Mouse (Mus musculus): ENCODE measurements around the gene 4930522L14Rik. TPM values are rescaled to one million over a fixed set of nuclear protein-coding genes. Genes with fewer than 3 reads are reported as not detected.
"Not testable (repeated sequence)": the region's sequence is repeated elsewhere in the genome, so short reads cannot be mapped to it uniquely, and the experiment has no call there.

Gene 4930522L14Rik
- polyA plus RNA-seq (2012; rRNA removed): 0.81 and 0.93 TPM in 2 replicates

- not testable (repeated sequence) for H3K4me1 ChIP-seq (ENCODE audit: control insufficient read depth, insufficient read depth, low read length); H3K27me3 ChIP-seq (ENCODE audit: control insufficient read depth, insufficient read depth, low read length); H3K27ac ChIP-seq (ENCODE audit: control insufficient read depth, insufficient read depth, low read depth, low read length); H3K36me3 ChIP-seq (ENCODE audit: control insufficient read depth, insufficient read depth, low read length)
- peak within 1 kb of the TSS; percentile 80 for H3K4me3 ChIP-seq (ENCODE audit: control insufficient read depth, low read depth, low read length)
These were observed at the start of gene 4930522L14Rik for GRCm38 (mm10) chr5:109751391-109752071. 4930522L14Rik (minus strand) TSS chr5:109751886.

- not testable (repeated sequence) for H3K27me3 ChIP-seq (ENCODE audit: control insufficient read depth, insufficient read depth, low read length); H3K36me3 ChIP-seq (ENCODE audit: control insufficient read depth, insufficient read depth, low read length); H3K27ac ChIP-seq (ENCODE audit: control insufficient read depth, insufficient read depth, low read depth, low read length); H3K4me1 ChIP-seq (ENCODE audit: control insufficient read depth, insufficient read depth, low read length); H3K4me3 ChIP-seq (ENCODE audit: control insufficient read depth, low read depth, low read length)
These were observed 49.8 kb upstream of the 4930522L14Rik start for GRCm38 (mm10) chr5:109801466-109801865.

GRCm38 (mm10) chr5:109799948-109800347 lies 48.3 kb upstream of the 4930522L14Rik start:
- not testable (repeated sequence) for H3K4me3 ChIP-seq (ENCODE audit: control insufficient read depth, low read depth, low read length); H3K27me3 ChIP-seq (ENCODE audit: control insufficient read depth, insufficient read depth, low read length); H3K4me1 ChIP-seq (ENCODE audit: control insufficient read depth, insufficient read depth, low read length); H3K36me3 ChIP-seq (ENCODE audit: control insufficient read depth, insufficient read depth, low read length); H3K27ac ChIP-seq (ENCODE audit: control insufficient read depth, insufficient read depth, low read depth, low read length)

GRCm38 (mm10) chr5:109797017-109797416 lies 45.3 kb upstream of the 4930522L14Rik start:
- H3K27ac ChIP-seq (ENCODE audit: control insufficient read depth, insufficient read depth, low read depth, low read length); H3K36me3 ChIP-seq (ENCODE audit: control insufficient read depth, insufficient read depth, low read length); H3K4me3 ChIP-seq (ENCODE audit: control insufficient read depth, low read depth, low read length); H3K4me1 ChIP-seq (ENCODE audit: control insufficient read depth, insufficient read depth, low read length); H3K27me3 ChIP-seq (ENCODE audit: control insufficient read depth, insufficient read depth, low read length): not testable (repeated sequence)

- not testable (repeated sequence) for H3K27me3 ChIP-seq (ENCODE audit: control insufficient read depth, insufficient read depth, low read length); H3K4me1 ChIP-seq (ENCODE audit: control insufficient read depth, insufficient read depth, low read length); H3K36me3 ChIP-seq (ENCODE audit: control insufficient read depth, insufficient read depth, low read length)
- Histone ChIP-seq H3K27ac (ENCODE audit: control insufficient read depth, insufficient read depth, low read depth, low read length) (0 out of 2 replicates have a peak overlapping the region, but pooled peaks have one; percentile 53), H3K4me3 (ENCODE audit: control insufficient read depth, low read depth, low read length) (peak overlapping the region; percentile 89)
These were observed 44.4 kb upstream of the 4930522L14Rik start for GRCm38 (mm10) chr5:109795967-109796652.

GRCm38 (mm10) chr5:109752073-109752780 lies 541 bp upstream of the 4930522L14Rik start:
- H3K36me3 ChIP-seq (ENCODE audit: control insufficient read depth, insufficient read depth, low read length); H3K4me1 ChIP-seq (ENCODE audit: control insufficient read depth, insufficient read depth, low read length); H3K27me3 ChIP-seq (ENCODE audit: control insufficient read depth, insufficient read depth, low read length); H3K4me3 ChIP-seq (ENCODE audit: control insufficient read depth, low read depth, low read length); H3K27ac ChIP-seq (ENCODE audit: control insufficient read depth, insufficient read depth, low read depth, low read length): not testable (repeated sequence)

- not testable (repeated sequence) for H3K36me3 ChIP-seq (ENCODE audit: control insufficient read depth, insufficient read depth, low read length); H3K27ac ChIP-seq (ENCODE audit: control insufficient read depth, insufficient read depth, low read depth, low read length); H3K27me3 ChIP-seq (ENCODE audit: control insufficient read depth, insufficient read depth, low read length); H3K4me3 ChIP-seq (ENCODE audit: control insufficient read depth, low read depth, low read length); H3K4me1 ChIP-seq (ENCODE audit: control insufficient read depth, insufficient read depth, low read length)
These were observed 6.6 kb downstream of the 4930522L14Rik start for GRCm38 (mm10) chr5:109745081-109745480.

- H3K27ac ChIP-seq (ENCODE audit: control insufficient read depth, insufficient read depth, low read depth, low read length); H3K4me3 ChIP-seq (ENCODE audit: control insufficient read depth, low read depth, low read length); H3K4me1 ChIP-seq (ENCODE audit: control insufficient read depth, insufficient read depth, low read length); H3K27me3 ChIP-seq (ENCODE audit: control insufficient read depth, insufficient read depth, low read length); H3K36me3 ChIP-seq (ENCODE audit: control insufficient read depth, insufficient read depth, low read length): not testable (repeated sequence)
These were observed 34.3 kb downstream of the 4930522L14Rik start for GRCm38 (mm10) chr5:109717341-109717740.

GRCm38 (mm10) chr5:109691205-109691965 lies 60.3 kb downstream of the 4930522L14Rik start:
- H3K27ac ChIP-seq (ENCODE audit: control insufficient read depth, insufficient read depth, low read depth, low read length); H3K36me3 ChIP-seq (ENCODE audit: control insufficient read depth, insufficient read depth, low read length): not testable (repeated sequence)
- H3K4me3 ChIP-seq (ENCODE audit: control insufficient read depth, low read depth, low read length): peak overlapping the region; percentile 87

GRCm38 (mm10) chr5:109690537-109691201 lies 61.0 kb downstream of the 4930522L14Rik start, which contains the start of gene 5430403G16Rik:
5430403G16Rik (minus strand) TSS chr5:109691041.
- H3K27me3 ChIP-seq (ENCODE audit: control insufficient read depth, insufficient read depth, low read length); H3K27ac ChIP-seq (ENCODE audit: control insufficient read depth, insufficient read depth, low read depth, low read length); H3K4me1 ChIP-seq (ENCODE audit: control insufficient read depth, insufficient read depth, low read length); H3K36me3 ChIP-seq (ENCODE audit: control insufficient read depth, insufficient read depth, low read length): not testable (repeated sequence)
- H3K4me3 ChIP-seq (ENCODE audit: control insufficient read depth, low read depth, low read length): peak within 1 kb of the TSS; percentile 87

More at GRCm38 (mm10) chr5:109691205-109691965, 60.3 kb downstream of the 4930522L14Rik start:
- H3K27me3 ChIP-seq (ENCODE audit: control insufficient read depth, insufficient read depth, low read length); H3K4me1 ChIP-seq (ENCODE audit: control insufficient read depth, insufficient read depth, low read length): not testable (repeated sequence)
